Mouse (Mus musculus) CH12.LX (cell line): ENCODE data around the gene Robo2.

ENCODE experiments used
- BHLHE40 ChIP-seq: IDR thresholded peaks from 2 replicates; pipeline ENCODE4 v1.6.1; 2011; ENCODE audit warnings: mild to moderate bottlenecking, low read depth, low read length, improper control_type of control experiment
- CHD1 ChIP-seq: IDR thresholded peaks from 2 replicates; pipeline ENCODE4 v1.6.1; 2012; ENCODE audit warnings: low read depth, low read length, improper control_type of control experiment, inconsistent platforms
- CTCF ChIP-seq, 2 experiments: IDR thresholded peaks in 1 of 2; conservative IDR thresholded peaks in 1 of 2; 2 replicates each; pipeline ENCODE4 v1.5.1; 2011 to 2012; ENCODE audit warnings: low read depth in 2 of 2, low read length in 2 of 2, improper control_type of control experiment in 1 of 2, inconsistent platforms in 1 of 2, mild to moderate bottlenecking in 1 of 2, moderate library complexity in 1 of 2
- E2F4 ChIP-seq: IDR thresholded peaks from 2 replicates; pipeline ENCODE4 v1.6.1; 2011; ENCODE audit warnings: low read depth, low read length, improper control_type of control experiment; ENCODE audit not compliant: insufficient replicate concordance
- EP300 ChIP-seq: IDR thresholded peaks from 2 replicates; pipeline ENCODE4 v1.6.1; 2011; ENCODE audit warnings: low read length, improper control_type of control experiment
- HCFC1 ChIP-seq: IDR thresholded peaks from 2 replicates; pipeline ENCODE4 v1.6.1; 2012; ENCODE audit warnings: low read depth, mild to moderate bottlenecking, inconsistent platforms, low read length, improper control_type of control experiment
- MAFK ChIP-seq: IDR thresholded peaks from 2 replicates; pipeline ENCODE4 v1.6.1; 2011; ENCODE audit warnings: low read length, improper control_type of control experiment; ENCODE audit not compliant: insufficient replicate concordance
- POLR2A ChIP-seq: IDR thresholded peaks from 2 replicates; pipeline ENCODE4 v1.6.1; 2011; ENCODE audit warnings: low read depth, mild to moderate bottlenecking, improper control_type of control experiment, low read length

- TF ChIP-seq POLR2A (no peak), CTCF (conservative IDR thresholded peaks at IDR 0.05 in 1 of 2, IDR thresholded peaks at IDR 0.05 in 1 of 2; ENCODE audit: low read depth in 2 of 2, low read length in 2 of 2) (no peak), CHD1 (no peak), E2F4 (no peak), EP300 (no peak), HCFC1 (no peak), BHLHE40 (no peak), MAFK (no peak)
Observed at GRCm38 (mm10) chr16:74411481-74412251, at the start of gene Robo2.
